Mouse (Mus musculus): ENCODE results near the gene Mad1l1. TPM values are rescaled to one million over a fixed set of nuclear protein-coding genes. Genes with fewer than 3 reads are reported as not detected.

Gene Mad1l1
- total RNA-seq, 2 experiments from 2014 or later, result 8.4 to 8.5 TPM

- DNase-seq, result no peak
Measured at GRCm38 (mm10) chr5:140095203-140095602, 226.1 kb downstream of the Mad1l1 start.

GRCm38 (mm10) chr5:140093489-140093888 lies 227.9 kb downstream of the Mad1l1 start:
- DNase-seq, result no peak

GRCm38 (mm10) chr5:140091601-140092000 lies 229.8 kb downstream of the Mad1l1 start:
- DNase-seq, result peak; percentile 35 to 51

- DNase-seq, result no peak
Measured at GRCm38 (mm10) chr5:140089263-140089662, 232.1 kb downstream of the Mad1l1 start.

- peak; percentile 36 to 63 for DNase-seq
Measured at GRCm38 (mm10) chr5:140087242-140087641, 234.1 kb downstream of the Mad1l1 start.

- DNase-seq, result no peak
Measured at GRCm38 (mm10) chr5:140084341-140084740, 237.0 kb downstream of the Mad1l1 start.

- no peak for DNase-seq
Measured at GRCm38 (mm10) chr5:140083911-140084310, 237.4 kb downstream of the Mad1l1 start.

GRCm38 (mm10) chr5:140082204-140082812 lies 239.0 kb downstream of the Mad1l1 start:
- DNase-seq, result no peak

GRCm38 (mm10) chr5:140081084-140081483 lies 240.3 kb downstream of the Mad1l1 start:
- DNase-seq, result no peak

GRCm38 (mm10) chr5:140079511-140079910 lies 241.8 kb downstream of the Mad1l1 start:
- DNase-seq, result no peak

- DNase-seq, result no peak
Measured at GRCm38 (mm10) chr5:140078406-140078805, 242.9 kb downstream of the Mad1l1 start.

GRCm38 (mm10) chr5:140076438-140076837 lies 244.9 kb downstream of the Mad1l1 start:
- DNase-seq, result no peak

GRCm38 (mm10) chr5:140073671-140074116 lies 247.7 kb downstream of the Mad1l1 start:
- DNase-seq, result no peak

GRCm38 (mm10) chr5:140073148-140073670 lies 248.1 kb downstream of the Mad1l1 start:
- DNase-seq, result no peak

- DNase-seq, result no peak
Measured at GRCm38 (mm10) chr5:140068506-140068905, 252.8 kb downstream of the Mad1l1 start.

GRCm38 (mm10) chr5:140068051-140068450 lies 253.3 kb downstream of the Mad1l1 start:
- no peak for DNase-seq

- no peak for DNase-seq
Measured at GRCm38 (mm10) chr5:140066769-140067168, 254.6 kb downstream of the Mad1l1 start.

GRCm38 (mm10) chr5:140066281-140066680 lies 255.1 kb downstream of the Mad1l1 start:
- DNase-seq, result no peak

GRCm38 (mm10) chr5:140065281-140065945 lies 255.9 kb downstream of the Mad1l1 start:
- DNase-seq, result peak in 1 of 2 experiments; percentile 22

- no peak for DNase-seq
Measured at GRCm38 (mm10) chr5:140064521-140064920, 256.8 kb downstream of the Mad1l1 start.

- DNase-seq, result no peak
Measured at GRCm38 (mm10) chr5:140062828-140063227, 258.5 kb downstream of the Mad1l1 start.

GRCm38 (mm10) chr5:140062316-140062715 lies 259.0 kb downstream of the Mad1l1 start:
- DNase-seq, result peak in 1 of 2 experiments; percentile 14

GRCm38 (mm10) chr5:140061296-140061879 lies 260.0 kb downstream of the Mad1l1 start:
- peak; percentile 17 to 37 for DNase-seq
